Mouse (Mus musculus): Measurements from ENCODE around the gene Ldhb. TPM values are rescaled to one million over a fixed set of nuclear protein-coding genes. Genes with fewer than 3 reads are reported as not detected.

Ldhb gene
- total and polyA plus RNA-seq, 3 experiments = 2,197 to 3,232 (median 2,754) TPM

DNA sequence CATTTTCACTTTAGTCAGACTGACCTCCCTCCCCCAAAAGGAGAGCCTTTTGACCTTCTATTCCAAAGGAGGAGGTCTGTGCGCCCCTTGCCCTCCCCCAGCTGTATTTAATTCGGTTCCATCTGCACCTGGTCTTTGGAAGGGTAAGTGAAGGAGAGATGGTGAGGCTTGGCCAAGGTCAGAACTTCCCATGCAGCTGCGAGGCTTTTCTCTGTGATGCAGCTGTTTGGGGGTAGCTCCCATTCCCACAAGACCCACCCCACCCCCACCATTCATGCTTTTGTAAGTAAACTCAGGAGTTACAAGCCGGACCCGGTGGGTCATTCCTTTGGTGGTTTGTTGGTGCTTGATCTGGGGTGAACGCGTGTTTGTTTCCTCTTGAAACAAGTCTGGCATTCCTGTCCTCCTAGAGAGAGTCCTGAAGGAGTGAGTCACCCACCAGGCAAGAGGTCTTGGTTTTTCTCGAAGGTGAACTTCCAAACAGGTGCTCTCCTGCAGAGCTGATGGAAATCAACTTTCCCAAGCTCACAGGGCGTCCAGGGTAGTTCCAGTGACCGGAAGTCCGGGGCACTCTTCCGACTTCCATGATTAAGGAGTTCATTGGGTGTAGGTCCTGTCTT, 3.9 kb upstream of the Ldhb start:
- no peaks in the 10 kb centered on the region for H3K79me2 ChIP-seq (replicated peaks; ENCODE audit: control insufficient read depth, insufficient read depth, low read length)
- no peak overlapping the region for H3K9ac ChIP-seq (ENCODE audit: low read depth, low read length)
- no peak overlapping the region for H3K4me3 ChIP-seq
- WGBS = 36% methylated on average over 12 of the region's 12 CpGs
- no peaks in the 10 kb centered on the region; the same call in none of the 2 replicates for H3K4me1 ChIP-seq (ENCODE audit: control insufficient read depth, insufficient read depth, low read length)
- H3K36me3 ChIP-seq (ENCODE audit: control insufficient read depth, insufficient read depth, low read length) = no peaks in the 10 kb centered on the region; the same call in 1 of the 2 replicates
- no peak for DNase-seq
- intact Hi-C loops (cut with DNase I) = no loop called here
- no peaks in the 10 kb centered on the region for H3K27me3 ChIP-seq (ENCODE audit: control insufficient read depth, insufficient read depth, low read length)
- TF ChIP-seq CTCF (IDR thresholded peaks at IDR 0.05) = no peak
- TF ChIP-seq EP300 (IDR thresholded peaks at IDR 0.05; ENCODE audit: insufficient read depth, low read depth, low read length) = no peak
- TF ChIP-seq POLR2A (IDR thresholded peaks at IDR 0.05; ENCODE audit: insufficient read depth, low read depth, low read length) = no peak
- H3K27ac ChIP-seq = no peak overlapping the region

DNA sequence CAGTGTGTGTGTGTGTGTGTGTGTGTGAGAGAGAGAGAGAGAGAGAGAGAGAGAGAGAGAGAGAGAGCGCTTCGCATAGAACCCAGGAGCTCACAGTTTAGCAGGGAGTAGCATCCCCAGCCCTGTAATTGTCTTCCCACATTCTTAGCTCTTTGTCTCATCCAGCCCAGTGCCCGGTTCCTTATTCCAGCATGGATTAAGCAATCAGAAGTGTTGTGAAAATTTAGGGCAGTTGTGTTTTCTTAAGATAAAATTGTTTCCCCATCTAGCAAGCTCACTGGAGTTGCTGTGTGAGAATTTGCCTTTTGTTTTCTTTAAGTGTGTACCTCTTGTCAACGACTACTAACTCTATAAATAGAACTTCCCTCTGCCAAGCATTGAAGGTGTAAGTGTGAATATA, 906 bp upstream of the Ldhb start:
- intact Hi-C loops (cut with DNase I) = no loop called here
- 41% methylated on average over 4 of the region's 4 CpGs for WGBS
- Histone ChIP-seq H3K27ac (peak overlapping the region; percentile 85), H3K4me3 (no peak overlapping the region), H3K36me3 (ENCODE audit: control insufficient read depth, insufficient read depth, low read length) (peaks cover 10% of the 10 kb centered on the region), H3K79me2 (replicated peaks; ENCODE audit: control insufficient read depth, insufficient read depth, low read length) (no peaks in the 10 kb centered on the region), H3K27me3 (ENCODE audit: control insufficient read depth, insufficient read depth, low read length) (no peaks in the 10 kb centered on the region), H3K9ac (ENCODE audit: low read depth, low read length) (no peak overlapping the region), H3K4me1 (ENCODE audit: control insufficient read depth, insufficient read depth, low read length) (peaks cover 1% of the 10 kb centered on the region)
- no peak for TF ChIP-seq CTCF (IDR thresholded peaks at IDR 0.05)
- TF ChIP-seq POLR2A (IDR thresholded peaks at IDR 0.05; ENCODE audit: insufficient read depth, low read depth, low read length) = no peak
- no peak for TF ChIP-seq EP300 (IDR thresholded peaks at IDR 0.05; ENCODE audit: insufficient read depth, low read depth, low read length)
- no peak for DNase-seq

DNA sequence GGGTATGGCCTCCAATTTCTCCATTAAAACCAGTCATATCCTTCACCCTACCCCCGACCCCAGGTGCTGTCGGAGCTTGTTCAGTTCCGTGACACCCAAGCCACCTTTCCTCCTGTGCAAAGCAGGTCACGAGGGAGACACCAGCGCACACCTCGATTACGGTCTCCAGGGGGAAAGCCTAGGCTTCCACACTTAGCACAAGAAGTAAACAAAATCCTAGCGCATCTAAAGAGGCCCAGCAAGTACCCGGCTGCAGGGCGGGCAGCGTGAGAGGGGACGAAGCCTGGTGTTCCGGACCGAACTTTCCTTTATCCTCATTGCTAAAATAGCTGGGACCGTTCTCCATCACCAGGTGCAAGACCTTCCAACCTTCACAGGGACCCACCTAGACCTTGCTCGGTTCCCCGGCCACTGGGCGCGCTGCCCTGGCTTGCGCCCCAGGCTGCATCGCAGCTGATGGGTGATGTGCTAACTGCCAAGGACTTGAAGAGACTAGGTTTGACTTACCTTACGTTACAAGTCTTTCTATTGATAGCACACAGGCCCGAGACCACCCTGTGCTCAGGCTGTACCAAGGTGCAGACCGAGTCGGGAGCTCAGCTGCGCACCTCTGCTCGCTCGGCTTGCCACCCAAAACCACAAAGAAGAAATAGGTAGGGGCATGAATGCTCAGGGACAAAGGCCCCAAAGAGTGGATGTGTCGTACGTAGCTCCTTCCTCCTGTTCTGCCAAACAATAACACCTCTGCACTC, 548 bp downstream of the Ldhb start:
- Histone ChIP-seq H3K79me2 (replicated peaks; ENCODE audit: control insufficient read depth, insufficient read depth, low read length) (no peaks in the 10 kb centered on the region), H3K27ac (peak overlapping the region; percentile 79), H3K9ac (ENCODE audit: low read depth, low read length) (peak overlapping the region; percentile 76), H3K27me3 (ENCODE audit: control insufficient read depth, insufficient read depth, low read length) (no peaks in the 10 kb centered on the region), H3K4me3 (peak overlapping the region; percentile 67), H3K36me3 (ENCODE audit: control insufficient read depth, insufficient read depth, low read length) (peaks cover 14% of the 10 kb centered on the region), H3K4me1 (ENCODE audit: control insufficient read depth, insufficient read depth, low read length) (peaks cover 1% of the 10 kb centered on the region)
- TF ChIP-seq CTCF (IDR thresholded peaks at IDR 0.05) (no peak), EP300 (IDR thresholded peaks at IDR 0.05; ENCODE audit: insufficient read depth, low read depth, low read length) (no peak), POLR2A (IDR thresholded peaks at IDR 0.05; ENCODE audit: insufficient read depth, low read depth, low read length) (no peak)
- 7% methylated on average over 30 of the region's 30 CpGs for WGBS
- intact Hi-C loops (cut with DNase I) = no loop called here
- DNase-seq = peak in 1 of 2 experiments; percentile 56

DNA sequence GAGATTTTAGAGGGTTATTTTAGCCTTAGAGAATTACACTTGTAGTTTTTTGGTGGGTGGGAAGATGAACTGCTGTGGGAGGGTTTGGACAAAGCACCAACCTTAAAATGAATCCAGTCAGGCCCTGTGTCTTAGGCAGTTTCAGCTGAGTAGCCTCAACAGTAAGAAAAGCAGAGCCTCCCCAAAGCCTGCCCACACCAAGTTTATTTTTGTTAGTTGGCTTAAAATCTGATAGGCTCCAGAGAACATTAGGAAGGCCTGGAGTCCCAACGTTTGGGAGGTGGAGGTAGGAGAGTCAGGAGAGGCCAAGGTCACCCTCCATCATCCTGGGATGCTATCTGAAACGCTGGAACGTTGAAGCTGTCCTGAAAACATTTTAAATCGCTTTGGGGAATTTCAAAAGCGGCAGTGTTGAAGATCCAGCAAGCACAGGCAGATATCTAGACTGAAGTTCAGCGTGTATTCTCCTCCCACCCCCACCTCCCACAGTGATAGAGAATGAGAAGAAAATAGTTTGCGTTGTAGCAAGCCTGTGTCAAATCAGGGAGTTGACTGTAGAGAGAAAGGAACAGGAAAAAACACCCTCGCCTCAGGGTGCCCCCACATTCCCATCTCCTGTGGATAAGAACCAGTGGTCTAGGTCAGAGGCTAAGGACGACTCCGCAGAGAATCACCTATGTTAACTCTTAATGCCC, 1.3 kb downstream of the Ldhb start:
- Histone ChIP-seq H3K4me1 (ENCODE audit: control insufficient read depth, insufficient read depth, low read length) (peaks cover 1% of the 10 kb centered on the region), H3K27ac (peak overlapping the region; percentile 79)
- TF ChIP-seq POLR2A (IDR thresholded peaks at IDR 0.05; ENCODE audit: insufficient read depth, low read depth, low read length) (0 out of 2 replicates have a peak, but pooled peaks have one; percentile 22), EP300 (IDR thresholded peaks at IDR 0.05; ENCODE audit: insufficient read depth, low read depth, low read length) (no peak), CTCF (IDR thresholded peaks at IDR 0.05) (no peak)

DNA sequence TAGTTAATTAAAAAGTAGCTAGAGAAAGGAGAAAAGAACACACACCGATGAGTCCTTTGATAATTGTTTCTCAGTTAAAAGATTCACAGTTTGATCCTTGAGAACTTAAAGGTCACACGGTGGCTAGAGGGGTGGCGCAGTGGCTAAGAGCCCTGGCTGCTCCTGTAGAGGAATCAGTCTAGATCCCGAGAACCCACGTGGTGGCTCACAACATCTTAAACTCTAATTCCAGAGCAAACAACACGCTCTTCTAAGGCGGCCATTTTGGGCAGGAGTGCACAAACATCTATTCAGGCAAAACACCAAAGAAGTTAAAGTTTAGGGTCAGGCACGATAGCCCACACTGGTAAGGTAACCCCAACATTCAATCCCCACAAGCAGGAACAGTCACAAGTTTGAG, 4.2 kb downstream of the Ldhb start:
- 64% methylated on average over 8 of the region's 8 CpGs for WGBS
- Histone ChIP-seq H3K36me3 (ENCODE audit: control insufficient read depth, insufficient read depth, low read length) (peaks cover 14% of the 10 kb centered on the region), H3K4me1 (ENCODE audit: control insufficient read depth, insufficient read depth, low read length) (peaks cover 1% of the 10 kb centered on the region), H3K27ac (peak overlapping the region; percentile 59), H3K27me3 (ENCODE audit: control insufficient read depth, insufficient read depth, low read length) (no peaks in the 10 kb centered on the region), H3K9ac (ENCODE audit: low read depth, low read length) (no peak overlapping the region), H3K4me3 (peak overlapping the region; percentile 35; the same call in 1 of the 2 replicates), H3K79me2 (replicated peaks; ENCODE audit: control insufficient read depth, insufficient read depth, low read length) (no peaks in the 10 kb centered on the region)
- TF ChIP-seq POLR2A (IDR thresholded peaks at IDR 0.05; ENCODE audit: insufficient read depth, low read depth, low read length) (no peak), EP300 (IDR thresholded peaks at IDR 0.05; ENCODE audit: insufficient read depth, low read depth, low read length) (no peak), CTCF (IDR thresholded peaks at IDR 0.05) (no peak)
- DNase-seq = no peak
- intact Hi-C loops (cut with DNase I) = no loop called here

More for the DNA sequence above, 1.3 kb downstream of the Ldhb start:
- Histone ChIP-seq H3K9ac (ENCODE audit: low read depth, low read length) (peak overlapping the region; percentile 76), H3K27me3 (ENCODE audit: control insufficient read depth, insufficient read depth, low read length) (no peaks in the 10 kb centered on the region), H3K36me3 (ENCODE audit: control insufficient read depth, insufficient read depth, low read length) (peaks cover 14% of the 10 kb centered on the region), H3K79me2 (replicated peaks; ENCODE audit: control insufficient read depth, insufficient read depth, low read length) (no peaks in the 10 kb centered on the region), H3K4me3 (peak overlapping the region; percentile 67)
- 14% methylated on average over 10 of the region's 10 CpGs for WGBS
- DNase-seq = no peak
- intact Hi-C loops (cut with DNase I) = no loop called here

Measured in heart, adult 2 months (tissue).